Mouse (Mus musculus) lung, embryonic 14.5 days (tissue): ENCODE measurements around the gene Bean1. TPM values are rescaled to one million over a fixed set of nuclear protein-coding genes. Genes with fewer than 3 reads are reported as not detected.

Experiments
- ATAC-seq: fragments of 200-750 bp; cut with Nextera tagmentation; 2 replicates; pipeline ENCODE4 v1.8.0; 2017; ENCODE audit warnings: mild to moderate bottlenecking, moderate TSS enrichment, moderate library complexity; ENCODE audit not compliant: insufficient read depth
- DNase-seq: peaks from one replicate; pipeline ENCODE4 v3.0.0-alpha.2; 2015
- H3K27ac ChIP-seq: fragments of 300-500 bp; sonication (generic); 2 replicates; pipeline ENCODE4 v1.5.1; 2014; ENCODE audit warnings: low read depth, mild to moderate bottlenecking, moderate library complexity
- H3K27me3 ChIP-seq: fragments of 300-500 bp; sonication (generic); 2 replicates; pipeline ENCODE4 v1.6.1; 2014; ENCODE audit warnings: low read length, control low read depth; ENCODE audit not compliant: insufficient read depth
- H3K36me3 ChIP-seq: fragments of 300-500 bp; sonication (generic); 2 replicates; pipeline ENCODE4 v1.6.1; 2014; ENCODE audit warnings: control low read depth; ENCODE audit not compliant: insufficient read depth
- H3K4me1 ChIP-seq: fragments of 300-500 bp; sonication (generic); 2 replicates; pipeline ENCODE4 v1.6.1; 2014; ENCODE audit warnings: antibody characterized with exemption, control low read depth; ENCODE audit not compliant: insufficient read depth
- H3K4me2 ChIP-seq: fragments of 300-500 bp; sonication (generic); 2 replicates; pipeline ENCODE4 v1.6.1; 2014; ENCODE audit warnings: mild to moderate bottlenecking
- H3K4me3 ChIP-seq: fragments of 300-500 bp; sonication (generic); 2 replicates; pipeline ENCODE4 v1.5.1; 2014; ENCODE audit warnings: low read depth, low read length
- H3K9ac ChIP-seq: fragments of 300-500 bp; sonication (generic); 2 replicates; pipeline ENCODE4 v1.6.1; 2014
- H3K9me3 ChIP-seq: fragments of 300-500 bp; sonication (generic); 2 replicates; pipeline ENCODE4 v1.6.1; 2016; ENCODE audit warnings: low read depth, low read length, control low read depth
- CTCF ChIP-seq: IDR thresholded peaks from 2 replicates; pipeline ENCODE4 v1.5.1; 2016; ENCODE audit warnings: antibody characterized with exemption, low read depth
- WGBS: fragments of 180-500 bp; shearing (Covaris S2); extraction: QIAGEN DNeasy Blood & Tissue Kit; methylation state at CpG from one replicate; pipeline ENCODE4 v1.1.7; 2014; 5-methylcytosine and 5-hydroxymethylcytosine counted together
- polyA plus RNA-seq: library from polyadenylated mRNA; unstranded; fragments of >200 nt; fragmentation: Nextera tagmentation; extraction: Ambion mirVana; gene quantifications from 2 replicates; pipeline ENCODE4 v1.2.1, GENCODE M21; 2014

Gene Bean1
- polyA plus RNA-seq, 1 experiment from 2014 or later, result 0.86 TPM

DNA sequence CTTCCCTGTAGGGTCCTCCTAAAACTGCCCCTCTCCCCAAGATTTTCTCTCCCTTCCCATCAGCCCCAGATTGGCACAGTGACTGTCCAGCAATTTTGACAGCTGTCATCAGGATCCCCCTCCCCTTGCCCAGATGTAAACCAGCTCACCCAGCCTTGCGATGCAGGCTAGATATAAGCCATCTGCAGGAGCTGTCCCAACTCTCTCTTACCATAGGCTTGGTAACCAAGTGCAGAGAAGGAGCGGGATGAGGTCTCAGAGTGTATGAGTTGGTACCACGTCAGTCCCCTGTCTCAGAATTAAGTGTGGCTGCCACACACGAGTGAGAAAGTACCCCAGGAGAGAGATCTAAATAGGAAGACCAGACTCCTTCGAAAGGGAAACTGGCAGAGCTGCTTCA is 18.2 kb downstream of the Bean1 start:
- no peaks in the 10 kb centered on the region for H3K36me3 ChIP-seq
- 46% methylated on average over 5 of the region's 5 CpGs for WGBS
- H3K4me3 ChIP-seq, result no peak overlapping the region
- no peaks in the 10 kb centered on the region for H3K9me3 ChIP-seq
- H3K4me1 ChIP-seq, result no peaks in the 10 kb centered on the region
- no peak for TF ChIP-seq CTCF
- no peak overlapping the region for H3K4me2 ChIP-seq
- ATAC-seq (no peak), DNase-seq (no peak)
- H3K9ac ChIP-seq, result no peak overlapping the region
- H3K27me3 ChIP-seq, result no peaks in the 10 kb centered on the region
- H3K27ac ChIP-seq, result no peak overlapping the region

DNA sequence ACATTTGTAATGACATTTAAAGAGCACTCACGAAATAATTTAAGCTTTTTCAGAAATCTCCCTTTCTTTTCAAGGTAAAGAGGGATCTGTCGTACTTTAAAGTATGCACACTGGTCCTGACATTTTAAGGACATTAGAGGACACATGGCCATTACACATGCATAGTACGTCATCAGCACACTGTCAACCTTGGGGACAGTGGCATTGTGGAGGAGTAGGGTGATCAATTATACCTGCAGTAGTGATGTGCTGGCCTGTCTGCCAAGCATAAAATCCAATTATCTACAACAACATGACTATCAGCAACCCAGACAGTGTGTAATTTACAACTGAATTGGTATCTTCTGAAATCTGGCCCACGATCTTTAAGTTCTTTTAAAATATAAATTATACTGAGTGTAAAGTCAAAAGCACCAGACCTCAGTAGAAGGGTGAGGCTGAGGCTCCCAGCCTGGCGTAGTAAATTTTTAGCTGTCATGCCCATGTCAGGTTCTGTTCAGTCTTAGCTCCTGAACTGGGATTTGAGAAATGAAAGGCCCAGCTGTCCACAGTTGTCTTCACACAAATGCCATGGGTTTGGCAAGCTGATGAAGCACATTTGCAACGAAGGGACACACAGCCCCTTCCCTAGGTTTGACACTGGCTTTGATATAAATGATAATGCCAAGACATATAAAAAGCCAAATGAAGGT is 20.7 kb downstream of the Bean1 start:
- WGBS, result 46% methylated on average over 6 of the region's 6 CpGs
- no peak for TF ChIP-seq CTCF
- Histone ChIP-seq H3K36me3 (no peaks in the 10 kb centered on the region), H3K4me3 (no peak overlapping the region), H3K27ac (no peak overlapping the region; the same call in 1 of the 2 replicates), H3K4me2 (no peak overlapping the region), H3K9ac (no peak overlapping the region), H3K9me3 (no peaks in the 10 kb centered on the region), H3K27me3 (no peaks in the 10 kb centered on the region), H3K4me1 (no peaks in the 10 kb centered on the region)
- peak; percentile 50; the same call in 1 of the 2 replicates for ATAC-seq
- peak; percentile 37 for DNase-seq

DNA sequence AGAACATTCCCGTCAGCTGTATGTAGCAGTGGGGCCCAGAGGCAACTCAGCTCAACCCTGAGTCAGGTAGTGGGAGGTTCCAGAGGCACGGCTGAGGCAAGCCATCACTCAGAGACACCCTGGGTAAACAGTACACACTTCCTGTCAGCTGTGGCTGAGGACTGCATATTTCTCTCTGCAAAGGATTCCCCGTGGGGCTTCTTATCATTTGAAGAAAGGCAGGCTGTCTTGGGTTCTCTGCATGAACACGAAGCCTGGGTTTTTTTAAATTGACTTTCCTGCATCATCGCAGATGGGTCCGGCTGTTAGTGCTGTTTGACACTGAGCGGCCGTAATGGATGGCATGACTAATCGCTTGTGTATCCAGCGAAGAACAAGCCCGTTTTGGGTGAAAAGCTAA is 21.3 kb downstream of the Bean1 start:
- DNase-seq (peak; percentile 73), ATAC-seq (peak; percentile 92)
- no peak overlapping the region for H3K4me3 ChIP-seq
- no peak overlapping the region for H3K4me2 ChIP-seq
- no peaks in the 10 kb centered on the region for H3K4me1 ChIP-seq
- WGBS, result 12% methylated on average over 11 of the region's 11 CpGs
- no peaks in the 10 kb centered on the region for H3K9me3 ChIP-seq
- H3K27me3 ChIP-seq, result no peaks in the 10 kb centered on the region
- TF ChIP-seq CTCF, result no peak
- H3K9ac ChIP-seq, result no peak overlapping the region
- no peak overlapping the region; the same call in 1 of the 2 replicates for H3K27ac ChIP-seq
- no peaks in the 10 kb centered on the region for H3K36me3 ChIP-seq

DNA sequence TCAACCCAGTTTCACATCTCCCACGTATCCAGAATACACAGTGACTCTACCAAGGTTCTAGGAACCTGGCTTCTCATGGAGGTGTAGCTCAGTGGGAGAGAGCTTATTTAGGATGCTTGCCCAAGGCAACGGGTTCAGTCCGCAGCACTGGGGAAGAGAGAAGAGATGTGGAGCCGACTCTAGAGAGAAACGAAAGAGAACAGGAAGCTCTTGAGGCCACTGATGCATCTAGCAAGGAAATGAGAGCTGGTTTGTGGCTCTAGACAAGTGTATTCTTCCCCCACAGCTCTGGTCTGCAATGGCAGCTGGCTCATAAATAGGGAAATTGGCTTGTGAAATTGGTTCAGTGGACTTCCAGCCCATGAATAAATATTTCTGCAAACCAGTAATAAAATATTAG is 29.6 kb downstream of the Bean1 start:
- Histone ChIP-seq H3K9ac (no peak overlapping the region), H3K27ac (no peak overlapping the region), H3K27me3 (no peaks in the 10 kb centered on the region), H3K36me3 (no peaks in the 10 kb centered on the region), H3K9me3 (no peaks in the 10 kb centered on the region), H3K4me2 (no peak overlapping the region), H3K4me3 (no peak overlapping the region), H3K4me1 (no peaks in the 10 kb centered on the region)
- DNase-seq, result no peak
- TF ChIP-seq CTCF, result no peak
- 70% methylated on average over 5 of the region's 5 CpGs for WGBS
- no peak for ATAC-seq

DNA sequence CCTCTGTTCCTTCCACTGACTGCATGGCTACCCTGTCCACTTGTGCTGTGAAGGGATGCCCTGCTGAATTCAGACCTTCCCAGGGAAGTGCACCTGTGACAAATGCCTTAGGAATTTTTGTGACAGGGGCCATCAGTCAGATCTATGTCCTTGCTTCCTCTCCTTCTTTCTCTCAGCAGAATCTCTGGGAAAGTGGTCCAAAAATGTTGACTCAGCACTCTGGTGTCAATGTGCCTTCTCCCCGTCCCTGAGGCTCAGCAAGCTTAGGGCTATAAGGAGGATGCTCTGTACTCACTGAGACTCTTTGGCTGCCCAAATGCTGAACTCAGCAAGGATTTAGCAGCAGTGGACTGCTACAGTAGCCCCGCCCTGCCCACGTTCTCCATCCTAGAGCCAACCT is 31.4 kb downstream of the Bean1 start:
- Histone ChIP-seq H3K4me3 (no peak overlapping the region), H3K36me3 (no peaks in the 10 kb centered on the region), H3K27me3 (no peaks in the 10 kb centered on the region), H3K4me2 (no peak overlapping the region), H3K9me3 (no peaks in the 10 kb centered on the region), H3K4me1 (no peaks in the 10 kb centered on the region), H3K9ac (no peak overlapping the region), H3K27ac (no peak overlapping the region)
- ATAC-seq (no peak), DNase-seq (no peak)
- TF ChIP-seq CTCF, result no peak
- WGBS, result 70% methylated on average over 3 of the region's 3 CpGs

DNA sequence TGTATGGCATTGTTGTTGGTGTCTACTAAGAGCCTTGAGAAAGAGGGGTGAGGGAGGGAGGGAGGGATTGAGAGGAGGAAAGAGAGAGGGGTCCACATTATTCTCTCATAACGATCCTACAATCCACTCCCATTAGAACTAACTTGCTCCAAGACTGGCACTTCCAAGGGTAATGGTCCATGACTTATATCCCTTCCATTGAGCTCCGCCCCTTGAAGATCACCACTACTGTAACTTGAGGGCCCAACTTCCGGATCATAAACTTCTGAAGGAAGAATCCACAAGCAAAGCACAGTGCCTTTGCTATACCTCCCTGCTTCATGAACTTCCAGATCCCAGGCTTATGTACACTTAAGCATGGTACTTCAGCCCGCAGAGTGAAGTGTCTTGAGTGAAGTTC is 32.1 kb downstream of the Bean1 start:
- H3K27ac ChIP-seq, result no peak overlapping the region
- H3K36me3 ChIP-seq, result no peaks in the 10 kb centered on the region
- ATAC-seq, result no peak
- no peaks in the 10 kb centered on the region for H3K9me3 ChIP-seq
- DNase-seq, result no peak
- no peak overlapping the region for H3K4me3 ChIP-seq
- no peak overlapping the region for H3K9ac ChIP-seq
- no peak for TF ChIP-seq CTCF
- no peaks in the 10 kb centered on the region for H3K27me3 ChIP-seq
- 85% methylated on average over 4 of the region's 4 CpGs for WGBS
- no peaks in the 10 kb centered on the region for H3K4me1 ChIP-seq
- H3K4me2 ChIP-seq, result no peak overlapping the region

DNA sequence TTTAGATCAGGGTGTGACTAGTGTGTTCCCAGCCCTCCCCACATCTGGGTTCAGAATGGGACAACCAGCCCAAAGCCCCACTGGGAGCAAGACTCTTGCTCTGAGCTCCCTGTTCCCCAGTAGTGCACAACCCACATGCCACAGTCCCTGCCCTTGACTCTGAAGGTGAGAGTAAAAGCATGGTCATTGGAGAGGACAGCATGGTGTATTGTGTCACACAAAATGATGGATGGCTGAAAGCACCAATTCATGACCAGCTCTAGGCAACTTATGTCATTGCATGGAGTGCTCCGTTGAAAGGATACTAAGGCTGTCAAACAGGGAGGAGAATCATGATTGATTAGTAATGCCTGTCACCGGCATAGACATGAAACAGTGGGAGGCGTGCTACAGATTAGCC is 35.0 kb downstream of the Bean1 start:
- WGBS, result 59% methylated on average over 3 of the region's 3 CpGs
- Histone ChIP-seq H3K4me2 (no peak overlapping the region), H3K4me1 (no peaks in the 10 kb centered on the region), H3K27ac (no peak overlapping the region), H3K27me3 (no peaks in the 10 kb centered on the region), H3K4me3 (no peak overlapping the region), H3K9me3 (no peaks in the 10 kb centered on the region), H3K36me3 (no peaks in the 10 kb centered on the region), H3K9ac (no peak overlapping the region)
- no peak for TF ChIP-seq CTCF
- ATAC-seq (no peak), DNase-seq (no peak)
